Mouse (Mus musculus): ENCODE measurements around the gene Nat9. TPM values are rescaled to one million over a fixed set of nuclear protein-coding genes. Genes with fewer than 3 reads are reported as not detected.

Nat9 gene
- 26.6 and 42.7 TPM in 2 replicates for total RNA-seq (2017)

- no peak for ATAC-seq (replicated peaks in 1 of 2; ENCODE audit: insufficient read depth in 1 of 2, low FRiP score in 2 of 2, low TSS enrichment in 1 of 2, low read depth in 1 of 2, poor library complexity in 2 of 2, severe bottlenecking in 2 of 2)
Measured at GRCm38 (mm10) chr11:115187693-115188092, at the start of gene Nat9. Nat9 (minus strand) TSS chr11:115187859.

GRCm38 (mm10) chr11:115236570-115236969 lies 48.9 kb upstream of the Nat9 start:
- ATAC-seq (replicated peaks in 1 of 2; ENCODE audit: insufficient read depth in 1 of 2, low FRiP score in 2 of 2, low TSS enrichment in 1 of 2, low read depth in 1 of 2, poor library complexity in 2 of 2, severe bottlenecking in 2 of 2): no peak

- no peak for ATAC-seq (replicated peaks in 1 of 2; ENCODE audit: insufficient read depth in 1 of 2, low FRiP score in 2 of 2, low TSS enrichment in 1 of 2, low read depth in 1 of 2, poor library complexity in 2 of 2, severe bottlenecking in 2 of 2)
Measured at GRCm38 (mm10) chr11:115234320-115235044, 46.8 kb upstream of the Nat9 start.

GRCm38 (mm10) chr11:115233526-115234290 lies 46.0 kb upstream of the Nat9 start:
- no peak for ATAC-seq (replicated peaks in 1 of 2; ENCODE audit: insufficient read depth in 1 of 2, low FRiP score in 2 of 2, low TSS enrichment in 1 of 2, low read depth in 1 of 2, poor library complexity in 2 of 2, severe bottlenecking in 2 of 2)

GRCm38 (mm10) chr11:115232889-115233288 lies 45.2 kb upstream of the Nat9 start:
- ATAC-seq (replicated peaks in 1 of 2; ENCODE audit: insufficient read depth in 1 of 2, low FRiP score in 2 of 2, low TSS enrichment in 1 of 2, low read depth in 1 of 2, poor library complexity in 2 of 2, severe bottlenecking in 2 of 2): no peak

GRCm38 (mm10) chr11:115231924-115232323 lies 44.3 kb upstream of the Nat9 start:
- no peak for ATAC-seq (replicated peaks in 1 of 2; ENCODE audit: insufficient read depth in 1 of 2, low FRiP score in 2 of 2, low TSS enrichment in 1 of 2, low read depth in 1 of 2, poor library complexity in 2 of 2, severe bottlenecking in 2 of 2)

- ATAC-seq (replicated peaks in 1 of 2; ENCODE audit: insufficient read depth in 1 of 2, low FRiP score in 2 of 2, low TSS enrichment in 1 of 2, low read depth in 1 of 2, poor library complexity in 2 of 2, severe bottlenecking in 2 of 2): peak; percentile 59 to 82
Measured at GRCm38 (mm10) chr11:115231168-115231915, 43.7 kb upstream of the Nat9 start.

GRCm38 (mm10) chr11:115229021-115229930 lies 41.6 kb upstream of the Nat9 start:
- ATAC-seq (replicated peaks in 1 of 2; ENCODE audit: insufficient read depth in 1 of 2, low FRiP score in 2 of 2, low TSS enrichment in 1 of 2, low read depth in 1 of 2, poor library complexity in 2 of 2, severe bottlenecking in 2 of 2): no peak

GRCm38 (mm10) chr11:115228430-115228829 lies 40.8 kb upstream of the Nat9 start:
- ATAC-seq (replicated peaks in 1 of 2; ENCODE audit: insufficient read depth in 1 of 2, low FRiP score in 2 of 2, low TSS enrichment in 1 of 2, low read depth in 1 of 2, poor library complexity in 2 of 2, severe bottlenecking in 2 of 2): no peak

GRCm38 (mm10) chr11:115227640-115228039 lies 40.0 kb upstream of the Nat9 start:
- no peak for ATAC-seq (replicated peaks in 1 of 2; ENCODE audit: insufficient read depth in 1 of 2, low FRiP score in 2 of 2, low TSS enrichment in 1 of 2, low read depth in 1 of 2, poor library complexity in 2 of 2, severe bottlenecking in 2 of 2)

- no peak for ATAC-seq (replicated peaks in 1 of 2; ENCODE audit: insufficient read depth in 1 of 2, low FRiP score in 2 of 2, low TSS enrichment in 1 of 2, low read depth in 1 of 2, poor library complexity in 2 of 2, severe bottlenecking in 2 of 2)
Measured at GRCm38 (mm10) chr11:115226811-115227491, 39.3 kb upstream of the Nat9 start.

GRCm38 (mm10) chr11:115225301-115225700 lies 37.6 kb upstream of the Nat9 start:
- ATAC-seq (replicated peaks in 1 of 2; ENCODE audit: insufficient read depth in 1 of 2, low FRiP score in 2 of 2, low TSS enrichment in 1 of 2, low read depth in 1 of 2, poor library complexity in 2 of 2, severe bottlenecking in 2 of 2): no peak

- ATAC-seq (replicated peaks in 1 of 2; ENCODE audit: insufficient read depth in 1 of 2, low FRiP score in 2 of 2, low TSS enrichment in 1 of 2, low read depth in 1 of 2, poor library complexity in 2 of 2, severe bottlenecking in 2 of 2): no peak
Measured at GRCm38 (mm10) chr11:115224889-115225288, 37.2 kb upstream of the Nat9 start.

- ATAC-seq (replicated peaks in 1 of 2; ENCODE audit: insufficient read depth in 1 of 2, low FRiP score in 2 of 2, low TSS enrichment in 1 of 2, low read depth in 1 of 2, poor library complexity in 2 of 2, severe bottlenecking in 2 of 2): no peak; a peak in 1 of 4 replicates
Measured at GRCm38 (mm10) chr11:115223877-115224276, 36.2 kb upstream of the Nat9 start.

GRCm38 (mm10) chr11:115223451-115223850 lies 35.8 kb upstream of the Nat9 start:
- peak; percentile 56 to 68; a peak in 3 of 4 replicates for ATAC-seq (replicated peaks in 1 of 2; ENCODE audit: insufficient read depth in 1 of 2, low FRiP score in 2 of 2, low TSS enrichment in 1 of 2, low read depth in 1 of 2, poor library complexity in 2 of 2, severe bottlenecking in 2 of 2)

GRCm38 (mm10) chr11:115222570-115222969 lies 34.9 kb upstream of the Nat9 start:
- no peak for ATAC-seq (replicated peaks in 1 of 2; ENCODE audit: insufficient read depth in 1 of 2, low FRiP score in 2 of 2, low TSS enrichment in 1 of 2, low read depth in 1 of 2, poor library complexity in 2 of 2, severe bottlenecking in 2 of 2)

Measured in hematopoietic stem cell, adult 5-6 weeks (primary cell).